Mouse (Mus musculus): ENCODE data around the gene Mxra7.

DNA sequence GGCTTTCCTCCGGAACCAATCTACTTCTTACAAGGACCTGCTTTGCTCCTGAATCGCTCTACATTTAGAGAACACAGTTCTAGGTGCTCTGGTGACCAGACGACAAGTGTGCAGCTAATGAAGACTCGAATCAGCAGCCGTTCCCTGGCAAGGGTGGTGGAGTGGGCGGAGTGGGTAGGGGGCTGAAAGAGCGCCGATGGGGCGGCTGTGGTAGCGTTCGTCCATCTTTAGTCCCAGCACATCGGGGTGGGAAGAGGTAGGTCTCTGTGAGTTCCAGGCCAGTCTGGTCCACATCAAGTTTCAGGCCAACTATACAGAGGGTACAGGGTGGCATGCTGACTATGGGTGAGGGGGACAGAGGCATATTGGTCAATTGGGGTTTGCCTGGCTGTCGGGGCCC, 14.2 kb downstream of the Mxra7 start:
- TF ChIP-seq EP300 (optimal IDR thresholded peaks at IDR 0.05) (no peak), CTCF (IDR thresholded peaks at IDR 0.05; ENCODE audit: low read depth) (no peak)
